Mouse (Mus musculus) MEL (cell line): Measurements from ENCODE around the gene Tet3. TPM values are rescaled to one million over a fixed set of nuclear protein-coding genes. Genes with fewer than 3 reads are reported as not detected.

Experiments
- DNase-seq: peaks from one replicate; pipeline ENCODE4 v3.0.0; 2011; ENCODE audit warnings: low read depth, low spot score
- H3K27ac ChIP-seq: 2 replicates; pipeline ENCODE4 v1.5.1; 2012; ENCODE audit warnings: low read depth, mild to moderate bottlenecking, control low read depth, low read length, moderate library complexity; ENCODE audit not compliant: control insufficient read depth
- H3K27me3 ChIP-seq, 2 experiments: fragments of 150-350 bp in 1 of 2; sonication (generic) in 1 of 2; 2 replicates each; pipeline ENCODE4 v1.6.1; 2012; ENCODE audit warnings: low read length in 2 of 2, mild to moderate bottlenecking in 2 of 2, improper control_type of control experiment in 1 of 2, moderate library complexity in 1 of 2; ENCODE audit not compliant: insufficient read depth in 2 of 2, control insufficient read depth in 1 of 2
- H3K36me3 ChIP-seq, 2 experiments: 2 replicates each; pipeline ENCODE4 v1.6.1; 2012 to 2014; ENCODE audit warnings: low read length in 2 of 2, improper control_type of control experiment in 1 of 2, inconsistent platforms in 1 of 2, mild to moderate bottlenecking in 1 of 2; ENCODE audit not compliant: insufficient read depth in 2 of 2, control insufficient read depth in 1 of 2
- H3K4me1 ChIP-seq, 2 experiments: fragments of 150-350 bp in 1 of 2; sonication (generic) in 1 of 2; 2 replicates each; pipeline ENCODE4 v1.6.1; 2012; ENCODE audit warnings: low read length in 2 of 2, improper control_type of control experiment in 1 of 2, mild to moderate bottlenecking in 1 of 2; ENCODE audit not compliant: insufficient read depth in 2 of 2, control insufficient read depth in 1 of 2
- H3K4me3 ChIP-seq, 2 experiments: fragments of 150-350 bp in 1 of 2; sonication (generic) in 1 of 2; 2 replicates each; pipeline ENCODE4 v1.5.1; 2012; ENCODE audit warnings: low read depth in 2 of 2, low read length in 2 of 2, mild to moderate bottlenecking in 2 of 2, moderate library complexity in 2 of 2, control low read depth in 1 of 2, improper control_type of control experiment in 1 of 2; ENCODE audit not compliant: control insufficient read depth in 1 of 2, insufficient read depth in 1 of 2
- H3K79me2 ChIP-seq: 2 replicates; pipeline ENCODE4 v1.6.1; 2012; ENCODE audit warnings: mild to moderate bottlenecking, low read length, moderate library complexity; ENCODE audit not compliant: control insufficient read depth, poor library complexity, insufficient read depth
- H3K9ac ChIP-seq: 2 replicates; pipeline ENCODE4 v1.6.1; 2012; ENCODE audit warnings: low read depth, mild to moderate bottlenecking, control low read depth, low read length, moderate library complexity; ENCODE audit not compliant: control insufficient read depth, poor library complexity, severe bottlenecking
- H3K9me3 ChIP-seq: fragments of 150-350 bp; sonication (generic); replicated peaks from 2 replicates; pipeline ENCODE4 v1.6.1; 2012; ENCODE audit warnings: mild to moderate bottlenecking, low read length, improper control_type of control experiment, moderate library complexity; ENCODE audit not compliant: insufficient read depth
- BHLHE40 ChIP-seq: IDR thresholded peaks from 2 replicates; pipeline ENCODE4 v1.6.1; 2012; ENCODE audit warnings: low read depth, mild to moderate bottlenecking, inconsistent platforms, low read length, improper control_type of control experiment, borderline replicate concordance
- CHD1 ChIP-seq: IDR thresholded peaks from 2 replicates; pipeline ENCODE4 v1.6.1; 2012; ENCODE audit warnings: low read depth, mild to moderate bottlenecking, inconsistent platforms, low read length, improper control_type of control experiment
- ELF1 ChIP-seq: IDR thresholded peaks from 2 replicates; pipeline ENCODE4 v1.6.1; 2014; ENCODE audit warnings: low read depth, mild to moderate bottlenecking, inconsistent platforms, low read length, improper control_type of control experiment, moderate library complexity
- EP300 ChIP-seq, 2 experiments: IDR thresholded peaks; 2 replicates each; pipeline ENCODE4 v1.6.1; 2011; ENCODE audit warnings: improper control_type of control experiment in 2 of 2, low read length in 2 of 2, low read depth in 1 of 2, mild to moderate bottlenecking in 1 of 2
- ETS1 ChIP-seq: IDR thresholded peaks from 2 replicates; pipeline ENCODE4 v1.6.1; 2012; ENCODE audit warnings: low read depth, mild to moderate bottlenecking, inconsistent platforms, low read length, improper control_type of control experiment, moderate library complexity
- GATA1 ChIP-seq: IDR thresholded peaks from 2 replicates; pipeline ENCODE4 v1.6.1; 2011; ENCODE audit warnings: low read depth, low read length, improper control_type of control experiment
- JUND ChIP-seq: IDR thresholded peaks from 2 replicates; pipeline ENCODE4 v1.6.1; 2011; ENCODE audit warnings: low read depth, mild to moderate bottlenecking, improper control_type of control experiment, low read length
- MAZ ChIP-seq: IDR thresholded peaks from 2 replicates; pipeline ENCODE4 v1.6.1; 2012; ENCODE audit warnings: low read depth, mild to moderate bottlenecking, inconsistent platforms, low read length, improper control_type of control experiment
- MXI1 ChIP-seq: IDR thresholded peaks from 2 replicates; pipeline ENCODE4 v1.6.1; 2011; ENCODE audit warnings: mild to moderate bottlenecking, low read depth, low read length, improper control_type of control experiment
- NRF1 ChIP-seq: IDR thresholded peaks from 2 replicates; pipeline ENCODE4 v1.6.1; 2014; ENCODE audit warnings: low read depth, mild to moderate bottlenecking, inconsistent platforms, low read length, improper control_type of control experiment, moderate library complexity; ENCODE audit not compliant: poor library complexity, insufficient read depth, severe bottlenecking
- POLR2A ChIP-seq, 2 experiments: IDR thresholded peaks; 2 replicates each; pipeline ENCODE4 v1.6.1; 2011 to 2012; ENCODE audit warnings: low read length in 2 of 2, mild to moderate bottlenecking in 2 of 2, control low read depth in 1 of 2, improper control_type of control experiment in 1 of 2, low read depth in 1 of 2, moderate library complexity in 1 of 2; ENCODE audit not compliant: control insufficient read depth in 1 of 2, insufficient read depth in 1 of 2, poor library complexity in 1 of 2
- POLR2AphosphoS5 ChIP-seq: IDR thresholded peaks from 2 replicates; pipeline ENCODE4 v1.6.1; 2012; ENCODE audit warnings: low read depth, borderline replicate concordance, mild to moderate bottlenecking, inconsistent platforms, low read length, moderate library complexity, mixed read lengths
- SIN3A ChIP-seq: IDR thresholded peaks from 2 replicates; pipeline ENCODE4 v1.6.1; 2012; ENCODE audit warnings: low read length, improper control_type of control experiment, inconsistent platforms
- TAL1 ChIP-seq: IDR thresholded peaks from 2 replicates; pipeline ENCODE4 v1.6.1; 2012; ENCODE audit warnings: mild to moderate bottlenecking, inconsistent platforms, low read length, moderate library complexity, mixed read lengths
- TCF12 ChIP-seq: IDR thresholded peaks from 2 replicates; pipeline ENCODE4 v1.6.1; 2014; ENCODE audit warnings: low read depth, mild to moderate bottlenecking, inconsistent platforms, low read length, improper control_type of control experiment, moderate library complexity
- UBTF ChIP-seq: IDR thresholded peaks from 2 replicates; pipeline ENCODE4 v1.6.1; 2012; ENCODE audit warnings: low read depth, mild to moderate bottlenecking, inconsistent platforms, low read length, improper control_type of control experiment, moderate library complexity, borderline replicate concordance; ENCODE audit not compliant: insufficient read depth
- USF1 ChIP-seq: IDR thresholded peaks from 2 replicates; pipeline ENCODE4 v1.6.1; 2014; ENCODE audit warnings: low read depth, mild to moderate bottlenecking, inconsistent platforms, low read length, improper control_type of control experiment, moderate library complexity
- USF2 ChIP-seq, 2 experiments: IDR thresholded peaks; 2 replicates each; pipeline ENCODE4 v1.6.1; 2011 to 2012; ENCODE audit warnings: improper control_type of control experiment in 2 of 2, low read length in 2 of 2, borderline replicate concordance in 1 of 2, inconsistent platforms in 1 of 2, low read depth in 1 of 2, mild to moderate bottlenecking in 1 of 2; ENCODE audit not compliant: insufficient read depth in 1 of 2
- ZC3H11A ChIP-seq: IDR thresholded peaks from 2 replicates; pipeline ENCODE4 v1.6.1; 2012; ENCODE audit warnings: low read depth, mild to moderate bottlenecking, inconsistent platforms, low read length, improper control_type of control experiment
- ZMIZ1 ChIP-seq: IDR thresholded peaks from 2 replicates; pipeline ENCODE4 v1.6.1; 2012; ENCODE audit warnings: low read depth, mild to moderate bottlenecking, inconsistent platforms, low read length, improper control_type of control experiment, moderate library complexity
- ZNF384 ChIP-seq: IDR thresholded peaks from 2 replicates; pipeline ENCODE4 v1.6.1; 2012; ENCODE audit warnings: low read depth, mild to moderate bottlenecking, inconsistent platforms, low read length, improper control_type of control experiment
- polyA plus RNA-seq, 2 experiments: library from polyadenylated mRNA; stranded (reverse) in 1 of 2; unstranded in 1 of 2; fragments of >175 nt in 1 of 2; fragments of >200 nt in 1 of 2; gene quantifications; 2 replicates each; pipeline versions ENCODE4 v1.2.1 to v1.2.4; 2012; ENCODE audit warnings: low replicate concordance in 2 of 2, low read depth in 1 of 2; ENCODE audit not compliant: insufficient read length in 2 of 2, insufficient read depth in 1 of 2, missing spikeins in 1 of 2
- total RNA-seq: library from RNA; depleted of rRNA; stranded (reverse); fragments of 300-350 nt; gene quantifications from 2 replicates; pipeline ENCODE4 v1.2.3, GENCODE M21; 2012

The Tet3 gene
- total and polyA plus RNA-seq, 3 experiments: 11.6 to 35.3 (median 22.9) TPM

- Histone ChIP-seq H3K9ac (no peak overlapping the region), H3K79me2 (no peaks in the 10 kb centered on the region), H3K4me1 (peaks cover 0 to 4% of the 10 kb centered on the region in 2 experiments; a peak in 2 of 4 replicates), H3K27me3 (no peaks in the 10 kb centered on the region), H3K27ac (peak overlapping the region; percentile 6; the same call in 1 of the 2 replicates), H3K9me3 (no peaks in the 10 kb centered on the region), H3K4me3 (no peak overlapping the region), H3K36me3 (peaks cover 0 to 25% of the 10 kb centered on the region in 2 experiments; a peak in 2 of 4 replicates)
- peak; percentile 70 for DNase-seq
- TF ChIP-seq TCF12: peak; percentile 79
- peak; percentile 34; the same call in 1 of the 2 replicates for TF ChIP-seq BHLHE40
- TF ChIP-seq GATA1: peak; percentile 62
- peak; percentile 71 for TF ChIP-seq ETS1
- peak; percentile 73 for TF ChIP-seq SIN3A
- no peak for TF ChIP-seq ZMIZ1
- peak; percentile 50; the same call in 1 of the 2 replicates for TF ChIP-seq ZNF384
- TF ChIP-seq EP300 (IDR thresholded peaks at IDR 0.05; ENCODE audit: low read depth in 1 of 2, low read length in 2 of 2): peak; percentile 64 to 72
- TF ChIP-seq MXI1: peak; percentile 48; the same call in 1 of the 2 replicates
- TF ChIP-seq ZC3H11A: no peak
- TF ChIP-seq TAL1: peak; percentile 82
- no peak for TF ChIP-seq CHD1
- TF ChIP-seq ELF1: peak; percentile 66; the same call in 1 of the 2 replicates
- TF ChIP-seq POLR2A (IDR thresholded peaks at IDR 0.05; ENCODE audit: control insufficient read depth in 1 of 2, insufficient read depth in 1 of 2, low read depth in 1 of 2, low read length in 2 of 2, poor library complexity in 1 of 2): no peak
- TF ChIP-seq USF2 (IDR thresholded peaks at IDR 0.05; ENCODE audit: borderline replicate concordance in 1 of 2, insufficient read depth in 1 of 2, low read depth in 1 of 2, low read length in 2 of 2): no peak
- 0 out of 2 replicates have a peak, but pooled peaks have one; percentile 33 for TF ChIP-seq MAZ
Measured at GRCm38 (mm10) chr6:83381510-83382491, 77.1 kb downstream of the Tet3 start.

- Histone ChIP-seq H3K4me1 (no peaks in the 10 kb centered on the region), H3K9me3 (no peaks in the 10 kb centered on the region), H3K79me2 (no peaks in the 10 kb centered on the region), H3K9ac (no peak overlapping the region), H3K36me3 (peaks cover 0 to 16% of the 10 kb centered on the region in 2 experiments; a peak in 2 of 4 replicates), H3K27ac (no peak overlapping the region), H3K4me3 (no peak overlapping the region), H3K27me3 (no peaks in the 10 kb centered on the region)
- DNase-seq: no peak
- TF ChIP-seq NRF1: no peak
- TF ChIP-seq USF1: no peak
- no peak for TF ChIP-seq SIN3A
- no peak for TF ChIP-seq EP300 (IDR thresholded peaks at IDR 0.05; ENCODE audit: low read depth in 1 of 2, low read length in 2 of 2)
- TF ChIP-seq UBTF: no peak
- TF ChIP-seq POLR2AphosphoS5: no peak
- TF ChIP-seq JUND: no peak
- no peak for TF ChIP-seq BHLHE40
Measured at GRCm38 (mm10) chr6:83373704-83374300, 85.1 kb downstream of the Tet3 start.
